Mouse (Mus musculus) gastrocnemius, postnatal 14 days (tissue): Measurements from ENCODE around the gene E2f7. TPM values are rescaled to one million over a fixed set of nuclear protein-coding genes. Genes with fewer than 3 reads are reported as not detected.
"Not testable (repeated sequence)": the region's sequence is repeated elsewhere in the genome, so short reads cannot be mapped to it uniquely, and the experiment has no call there.

Source experiments
- DNase-seq: peaks from one replicate; pipeline ENCODE4 v3.0.0; 2021; ENCODE audit warnings: mixed read lengths
- intact Hi-C: fragments of 180-260 bp; cut with DNase I; formaldehyde crosslinking; loops from one replicate; pipeline ENCODE4 v1.15.1; 2025; ENCODE audit warnings: low total_unique reads
- long read RNA-seq, 2 experiments: library from polyadenylated mRNA; stranded (forward); transcript quantifications; one replicate each; pipeline ENCODE4 v2.0.0; 2021
- total RNA-seq, 2 experiments: library from RNA; stranded (reverse); gene quantifications; 2 replicates each; pipeline ENCODE4 v1.2.3; 2021

The E2f7 gene
- 1 to 10 TPM; 2.2 to 2.3 TPM for total RNA-seq
- long read RNA-seq, experiment 1, partial matches to known transcripts: 1 of 1 reads
- long read RNA-seq, experiment 1, other reads (novel, unspliced or antisense): 0 of 1 reads
- long read RNA-seq, experiment 2: 0 reads

DNA sequence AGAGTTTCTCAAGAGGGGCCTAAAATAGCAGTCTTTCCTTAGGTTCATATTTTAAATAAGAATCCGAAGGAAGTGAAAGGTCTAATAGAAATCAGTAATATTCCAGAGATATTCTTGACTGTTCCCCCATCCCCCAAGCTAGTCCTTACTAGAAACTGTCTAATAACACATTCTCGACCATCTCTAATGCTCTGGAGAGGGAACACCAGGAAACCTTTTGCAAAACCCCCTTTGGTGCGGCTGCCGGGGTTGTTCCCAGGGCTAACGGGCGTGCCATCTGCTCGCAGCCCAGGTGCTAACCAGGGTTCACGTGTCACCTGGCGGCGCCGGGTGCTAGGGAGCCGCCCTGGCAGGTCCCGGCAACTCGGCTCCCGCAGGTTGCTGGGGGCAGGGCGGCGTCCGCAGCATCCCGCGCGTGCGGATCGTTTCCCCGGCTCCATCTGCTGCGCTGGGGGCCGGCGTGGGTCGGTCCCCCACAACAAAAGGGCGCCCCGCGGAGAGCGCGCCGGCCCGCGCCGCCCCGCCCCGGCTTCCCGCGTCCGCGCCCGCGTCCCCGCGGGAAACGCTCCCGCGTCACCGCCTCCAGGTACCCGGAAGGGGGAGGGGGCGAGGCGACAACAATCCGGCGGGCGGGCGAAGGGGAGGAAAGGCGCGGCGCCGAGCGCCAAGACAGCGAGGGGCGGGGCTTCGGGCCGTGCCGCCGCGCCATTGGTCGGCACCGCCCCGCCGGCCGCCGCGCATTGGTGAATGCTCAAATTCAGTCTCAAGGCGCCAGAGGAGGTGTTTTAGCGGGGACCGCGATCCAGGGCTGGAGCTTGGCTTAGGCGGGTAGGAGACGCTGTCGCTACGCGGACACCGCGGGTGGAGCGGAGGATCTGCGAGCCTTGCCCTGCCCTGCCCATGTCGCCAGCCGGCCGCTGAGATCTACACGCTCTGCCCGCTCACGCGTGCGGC is at the start of gene E2f7:
Gene E2f7, plus strand, starts transcription at position 754 of the 954 bp plus-strand sequence.
- DNase-seq: peak; percentile 88
- intact Hi-C loops: no loop called here

DNA sequence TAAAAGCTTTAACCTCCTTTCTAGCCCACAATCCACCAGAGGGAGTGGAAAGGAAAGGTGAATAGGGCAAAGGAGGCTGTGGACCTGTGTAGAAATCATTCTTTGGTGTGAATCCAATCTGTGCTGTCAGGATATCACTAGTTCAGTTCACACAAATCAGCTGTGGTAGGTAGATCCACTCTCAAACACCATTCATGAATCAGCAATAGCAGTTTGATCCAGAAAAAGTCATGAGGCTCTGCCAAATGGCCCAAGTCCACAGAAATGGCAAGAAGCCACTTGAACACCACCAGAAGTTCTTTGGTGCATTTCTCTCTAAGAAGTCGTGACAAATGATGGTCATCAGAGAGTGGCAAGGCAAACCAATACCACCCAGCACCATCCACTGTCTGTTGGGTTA is 44.0 kb upstream of the E2f7 start:
- intact Hi-C loops: no loop called here
- DNase-seq: no peak

DNA sequence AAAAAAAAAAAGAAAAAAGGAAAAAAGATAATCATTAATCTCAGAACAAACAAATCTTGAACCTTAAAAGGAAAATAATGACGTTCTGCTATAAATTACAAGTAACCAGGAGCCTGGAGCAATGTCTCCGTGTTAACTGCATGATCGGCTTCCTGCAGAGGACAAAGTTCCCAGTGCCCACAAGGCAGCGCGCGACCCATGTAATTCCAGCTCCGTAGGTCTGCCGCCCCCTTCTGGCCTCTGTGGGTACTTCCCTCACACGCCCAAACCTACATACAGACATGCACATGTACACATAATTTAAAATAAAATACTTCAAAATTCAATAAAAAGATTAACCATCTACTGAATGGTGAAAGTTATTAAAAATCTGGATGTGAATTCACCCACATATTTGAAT is 39.6 kb upstream of the E2f7 start:
- no peak for DNase-seq
- intact Hi-C loops: no loop called here

DNA sequence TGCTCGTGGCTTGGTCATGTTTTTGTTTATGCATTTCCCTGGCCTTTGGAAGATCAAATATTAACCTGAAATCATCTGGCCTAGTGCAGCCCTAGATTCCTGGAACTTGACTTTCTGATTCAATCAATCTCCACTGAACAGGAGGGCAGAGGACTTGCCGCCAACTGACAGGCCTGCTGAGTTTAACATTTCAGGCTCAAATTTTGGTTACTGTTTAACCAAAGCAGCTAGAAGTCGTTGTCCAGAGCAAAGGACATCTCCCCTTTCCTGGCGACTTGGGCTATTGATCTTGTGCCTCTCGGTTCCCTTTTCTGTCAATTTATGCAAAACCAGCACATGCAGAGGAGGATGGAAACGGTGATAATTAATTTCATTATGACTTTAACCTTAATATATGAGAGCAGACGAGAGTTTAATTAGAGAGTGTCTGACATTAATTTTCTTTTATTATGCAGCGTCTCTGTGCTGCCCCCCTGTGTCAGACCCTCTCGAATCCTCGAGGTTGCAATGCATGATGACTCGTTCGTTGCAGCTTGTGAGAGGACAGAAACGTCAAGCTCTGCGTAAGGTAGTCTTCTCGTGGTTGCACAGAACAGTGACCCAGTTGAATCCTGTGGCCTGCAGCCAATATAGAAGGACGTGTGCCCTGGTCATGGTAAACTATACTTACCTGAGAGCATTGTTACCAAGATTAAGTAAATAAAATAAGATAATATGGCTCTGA is 37.7 kb upstream of the E2f7 start:
- DNase-seq: no peak
- intact Hi-C loops: no loop called here

DNA sequence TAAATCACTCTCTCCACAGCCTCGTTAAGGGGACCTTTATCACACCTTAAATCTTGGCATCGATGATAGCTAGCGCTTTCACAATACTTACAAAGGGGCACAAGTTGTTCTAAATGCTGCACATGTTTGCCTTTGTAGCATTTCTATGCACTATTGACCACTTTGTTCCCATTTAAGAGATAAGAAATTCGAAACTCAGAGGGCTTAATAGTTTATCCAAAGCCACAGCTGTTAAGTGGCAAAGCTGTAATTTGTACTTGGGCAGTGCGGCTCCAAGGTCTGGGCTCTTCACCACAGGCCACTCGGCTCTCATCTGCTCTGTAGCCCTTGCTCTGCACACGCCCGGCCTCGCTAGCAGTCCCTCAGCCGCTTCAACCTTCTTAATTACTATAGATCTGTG is 28.4 kb upstream of the E2f7 start:
- intact Hi-C loops: no loop called here
- no peak for DNase-seq

DNA sequence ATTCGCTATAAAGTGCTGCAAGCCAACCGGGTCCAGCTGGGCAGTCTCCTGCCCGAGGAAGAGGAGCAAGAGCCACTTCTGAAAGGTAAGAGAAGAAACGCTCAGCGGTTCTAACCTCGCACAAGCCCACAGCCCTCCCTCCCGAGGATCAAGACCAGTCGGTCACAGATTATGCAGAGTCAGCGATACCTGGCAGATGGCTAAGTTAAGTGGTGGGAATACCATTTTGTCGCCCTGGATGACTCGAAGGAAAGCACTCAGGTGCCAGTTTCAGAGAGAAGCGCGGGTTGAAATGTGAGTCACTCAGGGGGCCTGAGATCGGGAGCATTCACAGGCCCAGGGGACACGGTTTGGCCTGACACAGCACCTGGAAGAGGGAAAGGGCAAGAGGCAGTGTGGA is 18.8 kb upstream of the E2f7 start:
- intact Hi-C loops: no loop called here
- DNase-seq: no peak

DNA sequence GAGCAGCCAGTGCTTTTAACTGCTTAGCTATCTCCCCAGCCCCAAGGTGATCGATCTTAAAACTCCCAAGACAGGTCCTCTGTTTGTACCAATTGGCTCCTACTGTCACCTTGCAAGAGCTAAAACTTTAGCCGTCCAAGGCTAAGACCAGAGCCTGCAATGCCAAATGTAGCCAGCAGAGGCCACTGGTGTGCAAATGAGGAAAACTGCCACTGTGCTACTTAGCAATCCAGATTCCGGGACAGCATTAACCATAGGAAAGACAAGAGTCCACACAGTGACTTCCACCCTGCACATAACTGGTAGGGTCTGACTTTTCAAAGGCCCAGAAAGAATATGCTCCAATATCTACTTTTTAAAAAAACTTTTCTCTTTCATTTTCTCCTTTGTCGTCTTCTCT is 17.4 kb upstream of the E2f7 start:
- intact Hi-C loops: no loop called here
- DNase-seq: no peak

DNA sequence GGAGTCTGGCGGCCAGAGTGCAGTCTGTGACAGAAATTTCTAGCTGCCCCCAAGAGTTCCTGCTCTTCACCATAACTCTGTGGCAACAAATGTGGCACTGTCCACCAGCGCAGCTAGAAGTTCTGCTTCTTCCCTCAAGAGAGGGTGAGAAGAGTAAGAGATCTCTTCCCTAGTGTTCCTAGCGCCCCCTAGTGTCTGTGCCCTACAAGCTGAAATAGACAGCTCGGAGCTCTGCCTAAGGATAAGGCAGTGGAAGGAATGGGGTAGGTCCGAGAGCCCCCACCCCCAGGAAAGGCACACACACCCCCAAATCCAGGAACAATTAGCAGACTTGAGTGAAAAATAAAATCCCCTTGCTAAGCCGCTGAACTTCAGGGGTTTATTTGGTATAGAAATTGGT is 11.9 kb upstream of the E2f7 start:
- intact Hi-C loops: no loop called here
- peak; percentile 61 for DNase-seq

DNA sequence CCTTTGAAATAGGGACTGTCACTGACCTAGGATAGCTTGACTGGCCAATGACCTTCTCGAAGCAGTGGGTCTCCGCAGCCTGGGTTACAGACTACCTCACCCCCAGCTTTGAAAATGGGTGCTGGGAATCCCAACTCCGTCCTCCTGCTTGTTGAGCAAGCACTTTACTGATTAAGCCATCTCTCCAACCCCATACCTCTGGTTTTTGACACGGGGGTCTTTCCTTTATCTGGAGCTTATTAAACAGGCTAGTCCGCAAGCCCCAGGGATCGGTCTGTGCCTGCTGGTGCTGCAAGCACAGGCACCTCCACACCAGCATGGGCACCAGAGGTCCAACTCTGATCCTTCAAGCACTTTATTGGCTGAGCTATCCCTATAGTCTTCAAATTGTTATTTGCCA is 1.5 kb upstream of the E2f7 start:
- no peak for DNase-seq
- intact Hi-C loops: no loop called here

DNA sequence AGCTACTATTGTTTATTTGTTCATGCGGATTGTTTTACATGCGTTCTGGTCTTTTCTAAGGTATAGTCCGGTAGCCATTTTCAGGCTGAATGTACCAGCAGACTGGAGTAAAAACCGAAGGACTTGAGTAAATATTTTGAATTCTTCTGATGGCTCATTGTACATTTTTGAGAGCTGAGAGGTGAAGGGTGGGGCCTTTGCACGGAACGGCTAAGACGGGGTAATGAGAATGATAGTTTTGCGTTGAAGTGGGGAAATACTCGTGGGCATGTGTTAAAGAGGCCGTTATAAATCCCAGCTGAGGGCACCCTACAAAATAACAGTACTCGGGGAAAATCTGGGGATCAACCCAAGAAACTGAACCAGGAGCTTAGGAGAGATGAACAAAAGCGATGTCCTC is 1.1 kb upstream of the E2f7 start:
- intact Hi-C loops: no loop called here
- DNase-seq: no peak

DNA sequence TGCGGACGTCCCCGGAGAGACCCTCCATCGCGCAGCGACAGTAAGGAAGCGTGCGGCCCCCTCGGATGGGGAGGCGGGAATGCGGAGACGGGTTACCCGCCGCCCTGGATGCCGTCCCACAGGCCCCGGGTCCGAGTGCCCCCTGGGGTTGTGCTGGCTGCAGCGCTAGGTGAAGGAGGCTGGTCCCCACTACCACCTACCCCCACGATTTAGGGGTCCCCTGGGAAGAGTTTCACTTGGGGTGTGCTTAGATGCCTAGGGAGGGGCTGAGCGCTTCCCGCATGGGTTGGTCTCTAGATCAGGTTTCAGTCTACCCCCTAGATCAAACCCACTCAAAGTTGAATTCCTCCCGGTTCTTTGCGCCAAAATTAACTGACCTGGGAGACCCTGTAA is 397 bp downstream of the E2f7 start:
- DNase-seq: no peak
- intact Hi-C loops: no loop called here

DNA sequence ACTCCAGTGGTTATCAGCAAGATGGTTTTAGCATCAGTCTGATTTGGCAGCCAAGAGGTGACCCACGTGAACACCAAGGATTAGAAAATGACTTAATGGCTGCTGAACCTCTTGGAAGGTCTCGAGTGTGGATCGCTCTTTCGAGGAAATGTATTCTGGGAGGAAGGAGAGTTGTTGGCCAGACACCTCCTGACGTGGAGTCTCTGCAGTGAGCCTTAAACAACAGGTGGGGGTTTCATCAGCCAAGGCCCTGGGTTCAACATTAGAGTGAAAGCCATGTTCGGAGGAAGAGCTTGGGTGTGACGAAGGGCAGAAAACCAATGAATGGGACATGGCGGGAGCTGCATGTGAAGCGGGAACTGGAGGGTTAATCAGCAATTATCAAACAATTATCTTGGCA is 3.8 kb downstream of the E2f7 start:
- intact Hi-C loops: no loop called here
- DNase-seq: no peak

DNA sequence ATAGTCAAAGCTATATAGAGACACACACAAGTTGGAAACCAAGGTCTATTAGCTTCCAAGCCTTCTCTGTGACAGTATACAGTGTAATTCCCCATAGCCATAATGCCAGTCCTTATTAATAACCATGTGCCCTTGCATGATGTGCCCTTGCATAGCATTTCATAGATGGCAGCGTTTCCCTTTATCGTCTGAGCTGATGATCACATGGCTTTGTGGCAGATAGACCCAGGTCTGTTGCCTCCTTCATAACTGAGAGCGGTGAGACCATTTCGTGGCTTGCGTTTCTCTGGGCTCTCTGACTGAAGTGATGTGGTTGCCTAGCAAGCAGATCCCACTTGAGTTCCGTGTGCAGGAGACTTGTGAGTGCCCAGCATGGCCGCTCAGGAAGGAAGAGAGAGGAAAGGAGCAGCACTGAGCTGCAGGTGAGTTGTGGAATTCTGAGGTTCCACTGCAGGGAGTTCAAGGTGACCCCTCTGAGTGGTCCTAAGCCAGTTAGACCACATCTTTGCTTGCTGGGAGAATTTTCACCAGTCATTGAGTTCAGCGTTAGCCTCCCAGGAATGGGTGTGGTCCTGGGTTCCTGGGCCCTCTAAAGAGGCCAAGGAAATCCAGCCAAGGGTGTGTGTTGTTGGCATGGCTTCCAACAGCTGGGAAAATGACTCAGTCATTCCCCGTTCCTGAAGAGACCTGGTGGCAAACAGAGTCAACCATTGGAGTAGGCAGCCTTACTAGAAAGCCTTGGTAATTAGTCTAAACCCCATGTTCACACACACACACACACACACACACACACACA is 4.5 kb downstream of the E2f7 start:
- no peak for DNase-seq
- intact Hi-C loops: no loop called here

DNA sequence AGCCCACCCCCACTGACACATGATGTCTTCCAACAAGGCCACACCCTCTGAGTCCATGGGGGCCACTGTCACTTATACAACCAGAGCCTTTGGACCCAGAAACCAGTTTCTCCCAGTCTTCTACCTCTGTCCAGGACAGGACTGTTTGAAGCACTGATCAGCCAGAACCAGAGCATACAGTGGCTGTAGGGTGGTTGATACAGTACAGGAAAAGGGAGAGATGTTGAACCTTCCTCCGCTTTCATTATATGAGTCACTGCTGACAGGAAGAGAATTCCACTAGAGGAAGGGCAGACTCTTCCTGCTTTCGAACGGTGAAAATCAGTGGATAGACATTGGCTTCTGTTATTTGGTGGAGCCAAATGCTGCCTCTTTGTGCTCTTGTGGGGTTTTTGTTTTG is 7.6 kb downstream of the E2f7 start:
- DNase-seq: no peak
- intact Hi-C loops: no loop called here

DNA sequence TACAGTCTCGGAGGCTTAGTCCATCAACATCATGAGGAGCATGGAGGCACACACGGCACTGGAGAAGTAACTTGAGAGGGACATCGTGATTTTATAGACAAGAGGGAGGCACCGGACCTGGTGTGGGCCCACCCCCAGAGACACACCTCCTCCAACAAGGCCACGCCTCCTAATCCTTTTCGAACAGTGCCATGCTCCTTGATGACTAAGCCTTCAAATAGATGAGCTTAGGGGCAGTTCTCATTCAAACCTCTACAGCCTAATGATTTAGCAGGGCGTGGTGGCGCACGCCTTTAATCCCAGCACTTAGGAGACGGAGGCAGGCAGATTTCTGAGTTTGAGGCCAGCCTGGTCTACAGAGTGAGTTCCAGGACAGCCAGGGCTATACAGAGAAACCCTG is 10.3 kb downstream of the E2f7 start:
- no peak for DNase-seq
- intact Hi-C loops: no loop called here

DNA sequence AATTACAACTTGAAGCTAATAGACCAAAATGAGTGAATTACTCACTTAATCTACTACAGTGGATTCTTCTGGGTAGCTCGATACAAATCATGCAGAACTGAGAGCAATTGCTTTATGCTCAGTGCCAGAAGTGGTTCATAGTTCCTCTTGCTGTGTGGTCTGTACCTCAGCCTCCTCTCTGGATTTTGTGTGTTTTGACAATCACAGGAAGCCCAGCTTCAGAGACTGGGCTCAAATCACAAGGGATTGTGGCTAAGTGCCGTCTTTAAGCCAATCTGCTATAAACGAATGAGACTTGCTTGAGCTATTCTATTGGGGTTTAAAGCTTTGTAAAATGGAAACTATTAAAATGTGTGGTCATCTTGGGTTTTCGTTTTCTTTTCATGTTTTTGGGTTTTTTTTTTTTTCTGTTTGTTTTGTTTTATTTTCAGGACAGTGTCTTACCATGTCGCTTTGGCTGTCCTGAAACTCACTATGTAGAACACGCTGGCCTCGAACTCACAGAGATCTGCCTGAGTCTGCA is 11.1 kb downstream of the E2f7 start:
- intact Hi-C loops: no loop called here
- no peak for DNase-seq

DNA sequence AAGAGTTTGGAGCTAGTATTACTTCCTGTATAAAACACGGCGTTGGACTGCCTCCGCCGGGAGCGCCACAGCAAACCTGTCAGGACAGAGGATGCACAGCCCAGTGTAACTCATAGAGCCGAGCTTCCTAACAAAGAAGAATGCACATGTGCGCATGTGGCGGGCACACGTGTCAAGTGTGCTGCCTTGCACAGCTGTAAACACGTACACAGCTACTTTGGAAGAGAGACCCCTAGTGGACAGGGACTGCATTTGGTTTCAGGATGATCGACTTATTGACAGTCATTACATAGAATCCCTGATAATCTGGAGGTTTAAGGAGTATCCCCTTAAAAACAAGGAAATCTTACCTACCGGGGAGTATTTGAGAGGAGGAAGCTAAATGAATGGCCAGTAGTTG is 15.3 kb downstream of the E2f7 start:
- intact Hi-C loops: not testable (repeated sequence)

DNA sequence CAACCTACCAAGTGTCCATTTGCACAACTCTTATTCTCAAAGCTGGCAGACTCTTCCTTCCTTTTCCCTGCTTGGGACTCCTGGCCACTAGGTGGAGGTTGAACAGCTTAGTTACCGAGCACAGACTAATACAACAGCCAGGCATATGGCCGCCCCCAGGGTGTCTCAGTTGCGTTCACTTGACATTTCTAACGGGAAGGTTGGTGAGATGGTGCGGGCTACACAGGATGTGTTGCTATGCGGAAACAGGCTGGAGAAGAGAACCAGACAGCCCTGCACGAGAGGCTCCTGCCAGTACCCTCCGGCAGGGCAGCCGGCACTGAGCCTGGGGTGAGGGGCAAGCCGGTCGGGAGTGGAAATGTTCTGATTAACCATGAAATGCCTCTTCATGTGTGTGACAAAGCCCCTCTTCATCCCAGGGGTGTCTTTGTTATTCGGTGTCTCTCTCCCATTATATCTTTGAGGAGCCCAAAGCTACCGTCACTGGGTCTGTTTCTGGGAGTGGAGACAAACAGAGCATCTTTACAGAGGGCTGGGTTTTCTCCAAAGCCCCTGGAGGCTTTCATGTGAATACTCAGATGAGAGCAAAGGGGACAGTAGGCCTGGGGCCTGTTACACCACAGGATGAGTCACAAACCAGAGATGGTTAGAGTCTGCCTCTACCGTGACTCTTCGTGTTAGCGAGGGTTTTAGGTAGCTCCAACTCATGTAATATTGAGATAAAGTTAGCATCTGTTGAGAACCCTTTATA is 17.1 kb downstream of the E2f7 start:
- no peak for DNase-seq
- intact Hi-C loops: no loop called here

More for the DNA sequence above, 15.3 kb downstream of the E2f7 start:
- DNase-seq: not testable (repeated sequence)

DNA sequence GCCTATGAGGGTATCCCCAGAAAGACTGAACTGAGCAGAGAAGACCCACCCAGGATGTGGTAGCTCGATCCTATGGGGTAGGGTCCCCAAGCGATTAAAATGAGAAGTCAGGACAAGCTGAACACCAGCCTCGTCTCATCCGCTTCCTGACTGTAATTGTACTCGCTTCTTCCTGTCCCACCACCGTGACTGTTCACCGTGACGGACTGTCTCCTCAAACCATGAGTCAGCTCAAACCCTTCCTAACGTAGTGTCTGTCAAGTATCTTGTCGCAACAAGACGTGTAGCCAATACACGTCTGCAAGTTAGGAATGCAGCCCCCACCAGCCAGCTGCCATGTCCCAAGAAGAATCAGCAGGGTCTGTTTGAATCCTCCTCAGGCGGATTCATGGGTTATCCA is 18.2 kb downstream of the E2f7 start:
- DNase-seq: no peak
- intact Hi-C loops: no loop called here
